Mouse (Mus musculus): ENCODE measurements around the gene Kcnk13.

GRCm38 (mm10) chr12:99964301-99965202 lies at the start of gene Kcnk13:
- peak; percentile 85 for TF ChIP-seq CTCF (IDR thresholded peaks at IDR 0.05; ENCODE audit: borderline replicate concordance, insufficient read depth, low read depth, low read length)
- TF ChIP-seq POLR2A (IDR thresholded peaks at IDR 0.05; ENCODE audit: borderline replicate concordance, insufficient read depth, low read length), result no peak
